Mouse (Mus musculus) left cerebral cortex, adult 18-20 months (tissue): ENCODE measurements around the gene Atg9a. TPM values are rescaled to one million over a fixed set of nuclear protein-coding genes. Genes with fewer than 3 reads are reported as not detected.

Experiments
- DNase-seq, 2 experiments: peaks; one replicate each; pipeline ENCODE4 v3.0.0; 2021 to 2022; ENCODE audit warnings: low spot score in 2 of 2, mixed read lengths in 1 of 2
- total RNA-seq, 2 experiments: library from RNA; stranded (reverse); gene quantifications; 2 replicates each; pipeline ENCODE4 v1.2.3; 2021

Atg9a gene
- total RNA-seq, 2 experiments from 2014 or later: 124 to 125 TPM

- DNase-seq: no peak
These were observed 25.0 kb upstream of the Atg9a start for GRCm38 (mm10) chr1:75216797-75217585.

DNA sequence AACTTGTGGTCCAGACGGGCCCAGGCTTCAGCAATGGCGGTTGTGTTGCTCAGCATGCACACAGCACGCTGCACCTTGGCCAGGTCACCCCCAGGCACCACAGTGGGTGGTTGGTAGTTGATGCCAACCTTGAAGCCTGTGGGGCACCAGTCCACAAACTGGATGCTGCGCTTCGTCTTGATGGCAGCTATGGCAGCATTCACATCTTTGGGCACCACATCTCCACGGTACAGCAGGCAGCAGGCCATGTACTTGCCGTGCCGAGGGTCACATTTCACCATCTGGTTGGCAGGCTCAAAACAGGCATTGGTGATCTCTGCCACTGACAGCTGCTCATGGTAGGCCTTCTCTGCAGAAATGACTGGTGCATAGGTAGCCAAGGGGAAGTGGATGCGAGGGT lies 23.8 kb upstream of the Atg9a start:
- no peak for DNase-seq

DNA sequence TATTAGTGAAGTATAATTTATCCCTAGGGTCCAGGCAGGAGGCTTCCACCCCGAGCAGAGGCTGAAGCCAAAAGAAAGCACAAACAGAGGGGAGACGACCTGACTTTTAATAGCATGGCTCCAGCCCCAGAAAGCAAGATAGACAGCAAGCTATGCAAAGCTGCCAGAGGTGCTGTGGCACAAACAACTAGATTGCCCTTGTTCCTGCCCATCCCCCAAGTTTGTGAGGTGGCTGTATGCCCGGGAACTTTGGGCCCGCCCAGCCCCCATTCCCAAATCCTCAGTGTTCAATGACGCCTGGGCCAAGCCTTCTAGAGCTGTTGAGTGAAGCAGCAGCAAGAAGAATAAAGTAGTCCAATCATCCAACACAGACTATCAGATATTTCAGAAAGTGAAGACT lies 22.9 kb upstream of the Atg9a start:
- peak in 1 of 2 experiments; percentile 54 for DNase-seq

DNA sequence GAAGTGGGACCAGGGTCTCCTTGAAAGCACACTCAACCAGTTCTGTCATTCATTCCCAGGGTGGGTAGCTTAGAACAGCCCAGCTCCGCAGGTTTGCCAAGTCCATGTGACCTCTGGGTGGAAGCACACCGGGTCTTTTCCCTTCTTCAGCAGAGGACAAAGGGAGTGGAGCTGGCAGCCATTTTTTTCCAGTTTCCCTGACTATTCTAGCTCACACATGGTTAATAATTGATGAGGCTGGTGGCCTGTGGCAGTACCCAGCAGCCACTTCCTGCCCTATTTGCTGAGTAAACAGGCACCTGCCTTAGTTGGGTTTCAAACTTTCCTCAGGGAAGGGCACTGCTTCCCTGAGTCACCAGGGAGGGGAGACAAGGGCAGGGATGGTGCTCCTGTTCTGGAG lies 22.4 kb upstream of the Atg9a start:
- no peak for DNase-seq

DNA sequence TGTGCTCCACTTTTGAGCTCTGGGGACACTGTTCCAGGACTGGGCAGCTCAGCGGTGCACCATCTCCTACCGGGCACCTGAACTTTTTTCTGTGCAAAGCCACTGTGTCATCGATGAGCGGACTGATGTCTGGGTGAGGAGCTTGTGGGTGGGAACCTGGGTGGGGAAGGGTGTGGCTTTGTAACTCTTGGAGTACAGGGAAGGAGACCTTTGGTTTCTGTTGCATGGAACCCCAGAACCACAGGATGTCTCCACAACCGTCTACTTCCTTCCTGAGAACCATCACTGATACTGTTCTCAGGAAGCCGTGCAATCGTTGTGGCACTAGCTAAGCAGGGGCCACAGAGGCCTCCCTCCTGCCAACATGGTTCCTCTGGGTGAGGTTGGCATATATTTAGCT lies 21.1 kb upstream of the Atg9a start:
- DNase-seq: no peak

DNA sequence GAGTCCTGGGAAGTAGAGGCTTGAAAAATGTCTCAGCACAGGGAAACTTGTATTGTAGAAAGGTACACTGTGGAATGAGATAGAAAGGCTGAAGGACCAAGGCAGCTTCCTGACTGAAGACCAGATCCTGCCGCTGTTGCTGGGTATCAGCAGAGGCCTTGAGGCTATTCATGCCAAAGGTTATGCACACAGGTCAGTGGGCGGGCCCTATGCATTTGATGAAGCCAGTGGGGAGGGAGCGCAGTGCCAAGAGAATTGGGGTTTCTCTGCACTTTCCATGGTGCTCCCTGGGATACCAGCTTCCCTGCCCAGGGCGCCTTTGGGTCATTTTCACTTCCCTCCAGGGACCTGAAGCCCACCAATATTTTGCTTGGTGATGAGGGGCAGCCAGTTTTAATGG lies 20.5 kb upstream of the Atg9a start:
- DNase-seq: no peak

DNA sequence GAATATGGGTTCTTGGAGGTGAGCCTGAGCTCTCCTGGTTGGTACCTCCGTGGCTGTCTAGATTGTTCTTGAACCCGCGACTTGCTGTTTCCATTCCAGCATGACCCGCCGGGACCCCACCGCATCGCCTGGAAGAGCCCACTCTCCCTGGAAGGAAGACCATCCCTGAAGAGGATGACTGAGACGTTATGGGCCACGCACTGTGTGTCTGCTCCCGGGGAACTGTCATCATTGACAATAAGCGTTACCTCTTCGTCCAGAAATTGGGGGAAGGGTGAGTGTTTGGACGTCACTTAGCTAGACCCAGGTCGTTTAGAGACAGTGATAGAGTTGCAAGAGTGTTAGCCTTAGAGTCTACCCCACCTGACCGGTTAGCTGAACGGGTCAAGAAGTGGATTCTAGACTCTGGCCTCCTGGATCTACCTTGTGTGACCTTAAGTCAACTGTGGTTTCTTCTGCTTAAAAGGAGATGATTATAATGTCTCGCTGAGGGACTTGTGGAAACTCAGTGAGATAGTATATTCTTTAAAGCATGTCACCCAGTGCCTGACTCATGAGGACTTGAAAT lies 19.2 kb upstream of the Atg9a start:
- DNase-seq: no peak

DNA sequence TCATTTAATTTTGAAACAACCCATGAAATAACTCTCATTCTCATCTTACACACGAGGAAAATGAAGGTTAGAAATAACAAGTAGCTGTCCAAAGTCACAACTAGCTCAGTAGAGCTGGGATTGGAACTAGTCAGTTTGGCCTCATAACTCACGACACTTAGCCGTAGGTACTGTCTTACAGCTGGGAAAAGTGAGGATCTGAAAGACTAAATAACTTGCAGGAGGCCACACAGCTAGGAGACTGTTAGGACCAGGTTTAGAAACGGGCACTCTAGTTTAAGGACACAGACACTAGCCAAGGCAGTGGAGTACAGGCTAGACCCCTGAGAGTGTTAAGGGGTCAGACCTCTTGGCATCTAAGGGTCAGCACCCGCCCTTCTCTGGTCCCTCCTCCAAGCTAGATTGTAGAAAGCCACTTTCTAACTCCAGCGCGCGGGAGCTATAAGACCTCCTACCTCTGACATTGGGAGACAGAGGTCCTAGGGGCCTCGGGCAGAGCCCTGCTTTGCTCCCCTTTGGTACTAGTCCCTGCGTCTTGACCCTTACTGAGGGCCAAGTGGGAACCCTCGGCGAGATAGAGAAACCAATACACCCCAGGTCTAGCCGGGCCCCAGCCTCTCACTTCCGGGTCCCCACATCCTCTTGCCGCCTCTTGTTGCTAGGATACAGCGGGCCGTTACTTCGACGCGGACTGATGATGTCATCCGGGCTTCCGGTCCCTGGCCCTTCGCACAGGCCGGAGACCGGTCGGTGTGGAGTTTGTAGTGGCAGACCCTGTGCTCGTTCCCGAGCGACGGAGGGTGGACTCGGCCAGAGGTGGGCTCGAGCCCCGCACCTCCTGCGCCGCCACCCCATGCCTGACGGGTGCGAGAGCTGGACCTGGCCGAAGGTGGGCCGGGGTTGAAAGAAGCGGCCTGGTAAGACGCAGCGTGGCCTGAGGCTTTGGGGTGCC lies 18.4 kb upstream of the Atg9a start, which contains the start of the genes Glb1l and Stk16:
Gene Glb1l, minus strand, starts transcription at position 678 of the 952 bp plus-strand sequence.
Gene Stk16, plus strand, starts transcription at position 703 of the 952 bp plus-strand sequence.
- DNase-seq: peak; percentile 98

GRCm38 (mm10) chr1:75208967-75209678 lies 17.1 kb upstream of the Atg9a start:
- DNase-seq: no peak

GRCm38 (mm10) chr1:75201236-75201635 lies 9.2 kb upstream of the Atg9a start:
- DNase-seq: no peak

GRCm38 (mm10) chr1:75192452-75192851 lies 456 bp upstream of the Atg9a start:
- DNase-seq: no peak

GRCm38 (mm10) chr1:75191258-75191621 lies 756 bp downstream of the Atg9a start:
- no peak for DNase-seq

DNA sequence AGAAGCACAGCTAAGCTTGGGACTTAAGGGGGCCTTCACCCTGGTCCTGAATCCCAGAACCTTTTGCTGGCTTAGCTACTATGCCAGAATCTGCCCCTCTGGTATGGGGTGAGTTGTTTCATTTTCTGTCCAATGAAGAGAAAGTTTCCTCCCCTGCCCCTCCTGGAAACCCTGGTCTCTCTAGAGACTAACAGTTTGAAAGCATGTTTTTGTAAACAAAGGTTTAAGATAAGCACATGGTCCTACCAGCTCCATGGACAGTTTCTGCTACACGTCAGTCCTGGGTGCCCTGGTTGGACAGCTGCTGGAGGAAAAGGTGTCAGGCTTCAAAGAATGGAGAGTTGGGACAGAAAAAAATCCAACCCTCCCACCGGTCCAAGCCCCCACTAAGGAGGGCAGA lies 1.4 kb downstream of the Atg9a start:
- no peak for DNase-seq

GRCm38 (mm10) chr1:75187914-75188483 lies 4.0 kb downstream of the Atg9a start:
- DNase-seq: no peak

- DNase-seq: no peak
These were observed 4.9 kb downstream of the Atg9a start for GRCm38 (mm10) chr1:75187126-75187525.

DNA sequence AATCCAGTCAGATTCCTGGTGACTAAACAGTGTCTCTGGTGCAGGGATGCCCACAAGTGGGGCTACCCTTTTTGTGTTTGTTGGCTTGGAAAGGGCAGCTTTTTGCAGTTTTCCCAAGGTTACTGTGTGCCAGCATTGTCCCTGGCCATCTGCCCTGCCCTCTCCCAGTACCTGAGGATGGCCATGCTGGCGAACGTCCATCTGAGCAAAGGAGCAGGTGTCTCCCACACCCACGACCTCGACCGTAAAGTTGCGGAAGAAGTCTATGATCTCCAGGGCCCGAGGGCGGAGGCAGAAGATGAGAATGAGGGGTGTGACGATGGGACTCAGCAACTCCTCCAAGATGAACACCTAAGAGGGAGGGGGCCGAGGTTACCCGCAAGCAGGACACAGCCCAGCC lies 6.5 kb downstream of the Atg9a start:
- DNase-seq: no peak

- no peak for DNase-seq
These were observed 9.8 kb downstream of the Atg9a start for GRCm38 (mm10) chr1:75182160-75182559.

DNA sequence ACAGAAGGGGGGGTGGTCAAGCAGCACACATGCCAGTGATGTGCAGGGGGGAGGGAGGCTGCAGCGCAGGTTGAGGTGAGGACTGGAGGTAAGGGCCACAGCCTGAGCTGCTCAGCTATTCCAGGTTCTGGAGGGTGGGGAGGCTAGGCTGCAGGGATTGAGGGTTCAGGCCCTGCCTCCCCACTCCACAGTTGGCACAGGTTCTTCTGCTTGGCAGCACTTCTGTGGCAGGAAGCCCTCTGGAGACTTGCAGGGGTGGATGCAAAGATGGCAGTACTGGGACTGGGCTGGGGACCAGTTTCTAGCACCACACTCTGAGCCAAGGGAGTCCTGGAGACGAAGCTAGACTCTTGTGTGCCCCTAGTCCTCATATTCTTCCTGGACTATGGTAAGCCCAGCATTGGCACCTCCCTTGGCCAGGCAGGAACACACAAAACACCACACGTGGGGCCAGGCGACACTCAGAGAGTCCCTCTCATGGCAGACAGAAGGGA lies 10.6 kb downstream of the Atg9a start:
- DNase-seq: no peak

GRCm38 (mm10) chr1:75180741-75181140 lies 11.3 kb downstream of the Atg9a start:
- no peak for DNase-seq

GRCm38 (mm10) chr1:75180105-75180590 lies 11.8 kb downstream of the Atg9a start, which contains the start of gene Abcb6:
TSS of gene Abcb6 (minus strand) at chr1:75180392.
- DNase-seq: peak; percentile 88 to 91
